Mouse (Mus musculus) G1E (cell line): ENCODE measurements around the gene Dnah8. TPM values are rescaled to one million over a fixed set of nuclear protein-coding genes. Genes with fewer than 3 reads are reported as not detected.
A peak's percentile ranks its signal among the peaks of the same experiment; 100 is the strongest.

Experiments used
- ATAC-seq: 2 replicates; pipeline ENCODE4 v1.8.0; 2016; ENCODE audit warnings: mild to moderate bottlenecking; ENCODE audit not compliant: insufficient number of reproducible peaks, poor library complexity, low FRiP score, severe bottlenecking; ENCODE audit errors: extremely low read depth
- DNase-seq: peaks from one replicate; pipeline ENCODE4 v3.0.0; 2012; ENCODE audit warnings: low spot score
- H3K27me3 ChIP-seq: 2 replicates; pipeline ENCODE4 v1.6.1; 2012; ENCODE audit warnings: mild to moderate bottlenecking, low read length, inconsistent platforms; ENCODE audit not compliant: insufficient read depth
- H3K36me3 ChIP-seq: replicated peaks from 2 replicates; pipeline ENCODE3; 2012; ENCODE audit warnings: mild to moderate bottlenecking, inconsistent platforms
- H3K4me1 ChIP-seq: 2 replicates; pipeline ENCODE4 v1.6.1; 2012; ENCODE audit warnings: low read depth, low read length, inconsistent platforms, mixed read lengths; ENCODE audit not compliant: insufficient read depth
- H3K4me3 ChIP-seq: 2 replicates; pipeline ENCODE4 v1.5.1; 2012; ENCODE audit warnings: low read depth, mild to moderate bottlenecking, inconsistent platforms, low read length, moderate library complexity, mixed read lengths
- H3K9me3 ChIP-seq: replicated peaks from 2 replicates; pipeline ENCODE4 v1.6.1; 2012; ENCODE audit warnings: inconsistent platforms
- CTCF ChIP-seq: IDR thresholded peaks from 2 replicates; pipeline ENCODE4 v1.5.1; 2012; ENCODE audit warnings: low read depth, low read length, inconsistent platforms, mixed read lengths
- GATA1 ChIP-seq: IDR thresholded peaks from 2 replicates; pipeline ENCODE4 v1.6.1; 2012; ENCODE audit warnings: borderline replicate concordance, low read length, inconsistent platforms, mixed read lengths
- GATA2 ChIP-seq: IDR thresholded peaks from 2 replicates; pipeline ENCODE4 v1.6.1; 2012; ENCODE audit warnings: low read depth, low read length, inconsistent platforms, borderline replicate concordance
- POLR2AphosphoS5 ChIP-seq: IDR thresholded peaks from 2 replicates; pipeline ENCODE4 v1.6.1; 2012; ENCODE audit warnings: low read depth, low read length, inconsistent platforms; ENCODE audit not compliant: insufficient replicate concordance
- TAL1 ChIP-seq: conservative IDR thresholded peaks from 2 replicates; pipeline ENCODE4 v1.6.1; 2012; ENCODE audit warnings: low read depth, low read length, inconsistent platforms, mixed read lengths
- polyA plus RNA-seq: library from polyadenylated mRNA; stranded (reverse); fragments of >175 nt; gene quantifications from 2 replicates; pipeline ENCODE4 v1.2.3, GENCODE M21; 2012
- total RNA-seq, 2 experiments: library from RNA; stranded (forward) in 1 of 2; stranded (reverse) in 1 of 2; fragments of 200-1000 nt in 1 of 2; fragments of >200 nt in 1 of 2; fragmentation: Nextera tagmentation in 1 of 2; gene quantifications; 2 replicates each; pipeline ENCODE4 v1.2.3; 2014 to 2017

Gene Dnah8
- total and polyA plus RNA-seq, 3 experiments: 3.5 to 49.3 (median 42.5) TPM

- Histone ChIP-seq H3K4me3 (no peak overlapping the region), H3K36me3 (peaks cover 8% of the 10 kb centered on the region), H3K27me3 (no peaks in the 10 kb centered on the region), H3K4me1 (no peaks in the 10 kb centered on the region), H3K9me3 (peaks cover 43% of the 10 kb centered on the region)
- DNase-seq (no peak), ATAC-seq (no peak)
- no peak for TF ChIP-seq TAL1
- no peak for TF ChIP-seq GATA1
- no peak for TF ChIP-seq GATA2
- TF ChIP-seq POLR2AphosphoS5: no peak
- TF ChIP-seq CTCF: no peak
Observed at GRCm38 (mm10) chr17:30847498-30847897, 223.3 kb downstream of the Dnah8 start.

- Histone ChIP-seq H3K36me3 (peaks cover 8% of the 10 kb centered on the region), H3K27me3 (no peaks in the 10 kb centered on the region), H3K9me3 (peaks cover 47% of the 10 kb centered on the region), H3K4me3 (no peak overlapping the region), H3K4me1 (no peaks in the 10 kb centered on the region)
- DNase-seq (no peak), ATAC-seq (no peak)
- no peak for TF ChIP-seq POLR2AphosphoS5
- no peak for TF ChIP-seq CTCF
- TF ChIP-seq GATA2: no peak
- TF ChIP-seq TAL1: no peak
- no peak for TF ChIP-seq GATA1
Observed at GRCm38 (mm10) chr17:30848086-30848485, 223.9 kb downstream of the Dnah8 start.

GRCm38 (mm10) chr17:30848804-30849203 is 224.7 kb downstream of the Dnah8 start:
- no peak overlapping the region for H3K4me3 ChIP-seq
- no peak for TF ChIP-seq GATA1
- TF ChIP-seq TAL1: no peak
- no peak for TF ChIP-seq GATA2
- TF ChIP-seq CTCF: no peak
- no peak for TF ChIP-seq POLR2AphosphoS5
- ATAC-seq (no peak), DNase-seq (no peak)
- no peaks in the 10 kb centered on the region for H3K27me3 ChIP-seq
- no peaks in the 10 kb centered on the region for H3K4me1 ChIP-seq
- peaks cover 8% of the 10 kb centered on the region for H3K36me3 ChIP-seq
- peaks cover 54% of the 10 kb centered on the region for H3K9me3 ChIP-seq

- Histone ChIP-seq H3K27me3 (no peaks in the 10 kb centered on the region), H3K4me3 (no peak overlapping the region), H3K9me3 (peaks cover 54% of the 10 kb centered on the region), H3K4me1 (no peaks in the 10 kb centered on the region), H3K36me3 (peaks cover 10% of the 10 kb centered on the region)
- DNase-seq: no peak
- ATAC-seq: no peak
- TF ChIP-seq GATA1 (no peak), GATA2 (no peak)
Observed at GRCm38 (mm10) chr17:30849813-30850212, 225.7 kb downstream of the Dnah8 start.

- Histone ChIP-seq H3K4me1 (no peaks in the 10 kb centered on the region), H3K27me3 (no peaks in the 10 kb centered on the region), H3K9me3 (peaks cover 56% of the 10 kb centered on the region), H3K4me3 (no peak overlapping the region), H3K36me3 (peaks cover 22% of the 10 kb centered on the region)
- TF ChIP-seq TAL1: no peak
- no peak for TF ChIP-seq GATA2
- TF ChIP-seq POLR2AphosphoS5: no peak
- no peak for TF ChIP-seq GATA1
- no peak for TF ChIP-seq CTCF
- no peak for ATAC-seq
- no peak for DNase-seq
Observed at GRCm38 (mm10) chr17:30852345-30852744, 228.2 kb downstream of the Dnah8 start.

- peaks cover 53% of the 10 kb centered on the region for H3K9me3 ChIP-seq
- peak overlapping the region; percentile 20 for H3K4me3 ChIP-seq
- peaks cover 24% of the 10 kb centered on the region for H3K36me3 ChIP-seq
- ATAC-seq: no peak
- no peaks in the 10 kb centered on the region for H3K27me3 ChIP-seq
- TF ChIP-seq TAL1 (no peak), GATA1 (no peak), POLR2AphosphoS5 (peak; percentile 70; the same call in 1 of the 2 replicates), CTCF (peak; percentile 8; the same call in 1 of the 2 replicates), GATA2 (0 out of 2 replicates have a peak, but pooled peaks have one; percentile 61)
- no peaks in the 10 kb centered on the region for H3K4me1 ChIP-seq
- no peak for DNase-seq
Observed at GRCm38 (mm10) chr17:30857347-30857746, 233.2 kb downstream of the Dnah8 start.
